23 mouse cellular contexts compared by ENCODE assay signal in genomic region chr4:125498866-125499265, GRCm38 (mm10). TPM values are rescaled to one million over a fixed set of nuclear protein-coding genes. Genes with fewer than 3 reads are reported as not detected.
DNase-seq lines count a peak whose midpoint lies in the region; ATAC-seq lines count a peak whose summit lies in the region.
"Had no signal": no experiment of that assay in that cellular context is flagged by ENCODE, and none has a peak within 500 bp of the region (broad histone marks: within the 10 kb centered on the region; RNA-seq: fewer than 3 reads in every experiment).

No protein-coding gene starts in this region.

- H3K36me3 ChIP-seq in forebrain, embryonic 13.5 days (ENCODE audit: poor library complexity, severe bottlenecking), result no peaks in the 10 kb centered on the region
- no peaks in the 10 kb centered on the region for H3K36me3 ChIP-seq in forebrain, embryonic 10.5 days (replicated peaks)
- no peaks in the 10 kb centered on the region for H3K36me3 ChIP-seq in midbrain, embryonic 13.5 days
- no peaks in the 10 kb centered on the region for H3K36me3 ChIP-seq in midbrain, embryonic 11.5 days (ENCODE audit: control insufficient read depth, insufficient read depth, low read length)
- no peaks in the 10 kb centered on the region for H3K36me3 ChIP-seq in neural tube, embryonic 13.5 days
- H3K36me3 ChIP-seq: heart, embryonic 12.5 days; limb, embryonic 15.5 days; liver, embryonic 15.5 days; lung, embryonic 15.5 days had no signal

- H3K27me3 ChIP-seq in forebrain, embryonic 13.5 days, result peaks cover 63% of the 10 kb centered on the region
- peaks cover 78% of the 10 kb centered on the region for H3K27me3 ChIP-seq in forebrain, embryonic 10.5 days (ENCODE audit: poor library complexity, severe bottlenecking)
- H3K27me3 ChIP-seq in midbrain, embryonic 13.5 days, result peaks cover 59% of the 10 kb centered on the region
- peaks cover 26% of the 10 kb centered on the region for H3K27me3 ChIP-seq in midbrain, embryonic 11.5 days (ENCODE audit: control insufficient read depth, insufficient read depth, low read length)
- peaks cover 72% of the 10 kb centered on the region for H3K27me3 ChIP-seq in neural tube, embryonic 13.5 days

- H3K9me3 ChIP-seq in forebrain, embryonic 13.5 days (replicated peaks), result no peaks in the 10 kb centered on the region
- no peaks in the 10 kb centered on the region for H3K9me3 ChIP-seq in forebrain, embryonic 10.5 days
- H3K9me3 ChIP-seq in midbrain, embryonic 13.5 days, result no peaks in the 10 kb centered on the region
- H3K9me3 ChIP-seq in midbrain, embryonic 11.5 days (ENCODE audit: control insufficient read depth, low read length), result no peaks in the 10 kb centered on the region
- no peaks in the 10 kb centered on the region for H3K9me3 ChIP-seq in neural tube, embryonic 13.5 days
- H3K9me3 ChIP-seq: heart, embryonic 12.5 days; limb, embryonic 15.5 days; liver, embryonic 15.5 days; lung, embryonic 15.5 days had no signal

- peak overlapping the region; percentile 33 for H3K4me2 ChIP-seq in forebrain, embryonic 13.5 days
- H3K4me2 ChIP-seq in midbrain, embryonic 13.5 days (replicated peaks), result peak overlapping the region; percentile 21; the same call in 1 of the 2 replicates
- H3K4me2 ChIP-seq in midbrain, embryonic 11.5 days, result no peak overlapping the region
- H3K4me2 ChIP-seq in neural tube, embryonic 13.5 days, result peak overlapping the region; percentile 27; the same call in 1 of the 2 replicates
- H3K4me2 ChIP-seq: heart, embryonic 12.5 days; limb, embryonic 15.5 days; liver, embryonic 15.5 days; lung, embryonic 15.5 days had no signal

- ATAC-seq in forebrain, embryonic 13.5 days, result no peak
- no peak for ATAC-seq in midbrain, embryonic 13.5 days
- no peak for ATAC-seq in midbrain, embryonic 11.5 days (ENCODE audit: low FRiP score)
- ATAC-seq in neural tube, embryonic 13.5 days (ENCODE audit: low read depth), result no peak

- no peak for DNase-seq in forebrain, embryonic 10.5 days (ENCODE audit: extremely low spot score, low spot score)
- DNase-seq in midbrain, embryonic 11.5 days (ENCODE audit: low spot score, missing footprints), result no peak
- peak; percentile 31 for DNase-seq in ZHBTc4 (ENCODE audit: low read depth, low spot score)
- no peak for DNase-seq in thymus, postnatal 36 days
- DNase-seq in embryo, embryonic 10 days (ENCODE audit: low spot score), result no peak
- DNase-seq: adrenal gland, adult 2 months; cerebellum, adult 11 months; cerebellum, postnatal 10 days; gastrocnemius, postnatal 25 days; heart, adult 18-20 months; heart, postnatal 10 days; kidney, adult 11 months; left cerebral cortex, postnatal 4 days; lung, postnatal 4 days; right cerebral cortex, postnatal 14 days had no signal

- no peak overlapping the region for H3K9ac ChIP-seq in forebrain, embryonic 13.5 days
- no peak overlapping the region for H3K9ac ChIP-seq in midbrain, embryonic 13.5 days (replicated peaks)
- H3K9ac ChIP-seq in midbrain, embryonic 11.5 days (ENCODE audit: low read length), result no peak overlapping the region
- H3K9ac ChIP-seq in neural tube, embryonic 13.5 days, result no peak overlapping the region
- H3K9ac ChIP-seq: heart, embryonic 12.5 days; limb, embryonic 15.5 days; liver, embryonic 15.5 days; lung, embryonic 15.5 days had no signal

- no peak overlapping the region for H3K4me3 ChIP-seq in forebrain, embryonic 13.5 days
- no peak overlapping the region for H3K4me3 ChIP-seq in forebrain, embryonic 10.5 days
- no peak overlapping the region for H3K4me3 ChIP-seq in midbrain, embryonic 13.5 days (replicated peaks)
- H3K4me3 ChIP-seq in midbrain, embryonic 11.5 days (ENCODE audit: low read depth, low read length), result no peak overlapping the region
- H3K4me3 ChIP-seq in neural tube, embryonic 13.5 days, result no peak overlapping the region
- H3K4me3 ChIP-seq: heart, embryonic 12.5 days; left cerebral cortex, adult 2 months; limb, embryonic 15.5 days; liver, embryonic 15.5 days; lung, embryonic 15.5 days had no signal

- no peak overlapping the region for H3K27ac ChIP-seq in forebrain, embryonic 13.5 days
- no peak overlapping the region for H3K27ac ChIP-seq in forebrain, embryonic 10.5 days
- no peak overlapping the region for H3K27ac ChIP-seq in midbrain, embryonic 13.5 days
- H3K27ac ChIP-seq in midbrain, embryonic 11.5 days (ENCODE audit: low read depth, low read length), result no peak overlapping the region
- H3K27ac ChIP-seq in neural tube, embryonic 13.5 days (replicated peaks), result no peak overlapping the region
- H3K27ac ChIP-seq: left cerebral cortex, adult 2 months; limb, embryonic 15.5 days; liver, embryonic 15.5 days; lung, embryonic 15.5 days had no signal

- 8% methylated on average over 6 of the region's 6 CpGs for WGBS in forebrain, embryonic 13.5 days
- WGBS in forebrain, embryonic 10.5 days, result 7% methylated on average over 6 of the region's 6 CpGs
- WGBS in midbrain, embryonic 13.5 days, result 8% methylated on average over 6 of the region's 6 CpGs
- WGBS in midbrain, embryonic 11.5 days, result 12% methylated on average over 6 of the region's 6 CpGs
- WGBS in neural tube, embryonic 13.5 days, result 6% methylated on average over 6 of the region's 6 CpGs

- peaks cover 53% of the 10 kb centered on the region for H3K4me1 ChIP-seq in forebrain, embryonic 13.5 days
- H3K4me1 ChIP-seq in forebrain, embryonic 10.5 days, result peaks cover 42% of the 10 kb centered on the region
- peaks cover 42% of the 10 kb centered on the region for H3K4me1 ChIP-seq in midbrain, embryonic 13.5 days (replicated peaks)
- H3K4me1 ChIP-seq in midbrain, embryonic 11.5 days (ENCODE audit: control insufficient read depth, insufficient read depth, low read length), result peaks cover 9% of the 10 kb centered on the region; the same call in 1 of the 2 replicates
- H3K4me1 ChIP-seq in neural tube, embryonic 13.5 days (replicated peaks), result peaks cover 62% of the 10 kb centered on the region
- H3K4me1 ChIP-seq: heart, embryonic 12.5 days; limb, embryonic 15.5 days; liver, embryonic 15.5 days; lung, embryonic 15.5 days had no signal

RNA-seq across cellular contexts. Expression of gene Grik3, which starts 8.4 kb away (rescaled TPM):
- polyA plus RNA-seq in forebrain, embryonic 13.5 days (2015; fragmentation: Nextera tagmentation; extraction: Ambion mirVana), result 4.7 and 4.9 TPM in 2 replicates
- 0.20 and 0.42 TPM in 2 replicates for polyA plus RNA-seq in forebrain, embryonic 10.5 days (2016; fragmentation: Nextera tagmentation; extraction: Ambion mirVana)
- polyA plus RNA-seq in midbrain, embryonic 13.5 days (2015; fragmentation: Nextera tagmentation; extraction: Ambion mirVana), result 3.1 and 3.6 TPM in 2 replicates
- polyA plus RNA-seq in midbrain, embryonic 11.5 days (2014; fragmentation: Nextera tagmentation; extraction: Ambion mirVana), result 0.60 and 0.62 TPM in 2 replicates
- polyA plus RNA-seq in neural tube, embryonic 13.5 days (2015; fragmentation: Nextera tagmentation; extraction: Ambion mirVana), result 3.5 and 4.1 TPM in 2 replicates
- polyA plus RNA-seq: liver, embryonic 15.5 days; lung, embryonic 15.5 days had no signal
